Comparison of ENCODE assay signal across 18 mouse cellular contexts in the genomic region with DNA sequence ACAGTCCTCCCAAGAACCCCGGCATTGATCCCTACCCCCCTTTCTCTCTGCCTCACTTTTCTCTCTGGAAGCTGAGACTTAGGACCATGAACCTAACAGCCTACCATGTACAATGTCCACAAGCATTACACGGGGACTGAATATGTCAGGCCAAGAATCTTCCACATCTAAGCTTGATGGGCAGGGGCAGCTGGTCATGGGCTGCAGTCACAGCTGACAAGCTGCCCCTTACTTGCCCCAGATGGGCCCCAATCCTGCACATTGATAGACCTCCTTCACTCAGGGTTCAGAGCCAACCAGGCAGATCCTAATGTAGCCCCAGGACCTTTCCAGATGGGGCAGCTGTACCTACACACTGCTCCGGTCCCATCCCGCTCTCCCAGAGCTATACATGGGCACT. TPM values are rescaled to one million over a fixed set of nuclear protein-coding genes. Genes with fewer than 3 reads are reported as not detected.
"Had no signal": no experiment of that assay in that cellular context is flagged by ENCODE, and none has a peak within 500 bp of the region (broad histone marks: within the 10 kb centered on the region; RNA-seq: fewer than 3 reads in every experiment).

No protein-coding gene starts in this region.

- ATAC-seq: liver, postnatal 0 days; lung, postnatal 0 days; midbrain, embryonic 13.5 days; midbrain, embryonic 16.5 days had no signal

- H3K9ac ChIP-seq: limb, embryonic 12.5 days; liver, embryonic 14.5 days; liver, postnatal 0 days; lung, embryonic 14.5 days; midbrain, embryonic 13.5 days had no signal

- H3K4me3 ChIP-seq: layer of hippocampus, adult 2 months; limb, embryonic 12.5 days; megakaryocyte, embryonic 14.5 days; midbrain, embryonic 10.5 days; midbrain, embryonic 13.5 days had no signal

- H3K9me3 ChIP-seq: limb, embryonic 12.5 days; megakaryocyte, embryonic 14.5 days; midbrain, embryonic 10.5 days; midbrain, embryonic 13.5 days had no signal

- DNase-seq: layer of hippocampus, adult 9-11 months; liver, postnatal 0 days; lung, embryonic 14.5 days; thymus, adult 2 months; thymus, postnatal 14 days; thymus, postnatal 4 days had no signal

- H3K27ac ChIP-seq: kidney, postnatal 0 days; layer of hippocampus, adult 2 months; limb, embryonic 12.5 days; liver, embryonic 14.5 days; midbrain, embryonic 10.5 days; midbrain, embryonic 13.5 days; stomach, postnatal 0 days had no signal

- H3K4me2 ChIP-seq: limb, embryonic 12.5 days; liver, embryonic 11.5 days; lung, embryonic 14.5 days; midbrain, embryonic 13.5 days had no signal

- H3K36me3 ChIP-seq: limb, embryonic 12.5 days; midbrain, embryonic 10.5 days; midbrain, embryonic 13.5 days had no signal

- H3K27me3 ChIP-seq: midbrain, embryonic 13.5 days had no signal

RNA-seq across cellular contexts. Expression of gene Grip2, which starts 30.3 kb away (rescaled TPM):
- total RNA-seq: monocyte, adult 5-6 weeks had no signal
- polyA plus RNA-seq: liver, postnatal 0 days had no signal
